Mouse (Mus musculus) 416B (cell line): ENCODE measurements around the gene Antxr1.

Experiments used
- DNase-seq: peaks from one replicate; pipeline ENCODE4 v3.0.0; 2011; ENCODE audit warnings: low read depth

Gene Antxr1

DNA sequence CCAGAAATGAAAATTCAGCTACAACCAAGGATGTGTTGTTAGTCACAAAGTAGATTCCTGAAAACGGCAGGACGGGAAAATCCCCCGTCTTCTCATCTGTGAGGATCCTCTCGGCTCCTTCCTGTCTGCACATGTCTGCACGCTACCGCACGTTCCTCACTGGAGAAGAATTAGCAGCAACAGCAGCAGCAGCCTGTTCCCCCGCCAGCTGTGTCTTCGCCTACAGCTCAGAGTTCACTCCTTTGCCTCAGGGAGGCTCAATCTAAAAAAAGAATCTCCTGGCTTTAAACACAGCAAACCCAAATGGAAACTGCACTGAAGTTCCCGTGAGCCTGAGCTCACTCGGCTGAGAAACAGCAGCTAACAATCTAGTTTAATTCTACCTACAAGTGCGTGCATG, 148.6 kb downstream of the Antxr1 start:
- no peak for DNase-seq

DNA sequence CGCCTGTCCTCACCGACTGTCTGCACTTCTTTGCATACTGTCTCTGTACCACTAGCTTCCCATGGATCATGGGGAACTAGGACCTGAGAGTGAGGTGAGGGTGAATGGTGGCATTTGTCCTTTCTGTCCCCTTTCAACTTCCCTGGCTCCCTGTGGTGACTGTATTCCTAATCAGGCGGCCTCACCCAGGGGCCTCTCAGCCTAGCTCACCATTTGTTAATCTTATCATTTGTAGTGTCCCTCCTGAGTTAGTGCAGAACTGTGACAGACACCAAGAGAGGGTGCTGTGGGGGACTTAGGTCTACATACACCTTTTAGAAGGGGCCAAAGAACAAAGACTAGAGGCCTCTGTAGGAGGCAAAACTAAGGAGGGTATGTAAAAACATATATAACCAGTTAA, 151.2 kb downstream of the Antxr1 start:
- no peak for DNase-seq

DNA sequence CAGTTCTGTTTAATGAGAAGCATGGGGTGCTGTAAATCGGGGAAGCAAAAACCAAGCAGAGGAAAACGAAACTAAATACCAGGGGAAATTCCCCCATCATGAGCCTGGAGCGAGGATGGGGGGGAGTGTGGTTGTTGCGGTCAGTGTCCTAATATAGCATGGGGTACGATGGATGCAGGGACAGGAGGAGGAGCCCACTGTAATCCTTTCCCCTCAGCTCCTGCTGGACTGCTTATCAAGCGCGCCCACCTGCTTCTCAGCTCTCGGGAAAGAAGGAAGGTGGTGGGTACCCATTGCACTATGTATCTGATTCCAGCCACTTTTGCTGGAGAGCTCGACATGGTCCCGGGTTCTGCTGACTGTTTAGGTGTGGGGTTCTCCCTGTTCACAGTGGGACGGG, 151.6 kb downstream of the Antxr1 start:
- DNase-seq = peak; percentile 57

DNA sequence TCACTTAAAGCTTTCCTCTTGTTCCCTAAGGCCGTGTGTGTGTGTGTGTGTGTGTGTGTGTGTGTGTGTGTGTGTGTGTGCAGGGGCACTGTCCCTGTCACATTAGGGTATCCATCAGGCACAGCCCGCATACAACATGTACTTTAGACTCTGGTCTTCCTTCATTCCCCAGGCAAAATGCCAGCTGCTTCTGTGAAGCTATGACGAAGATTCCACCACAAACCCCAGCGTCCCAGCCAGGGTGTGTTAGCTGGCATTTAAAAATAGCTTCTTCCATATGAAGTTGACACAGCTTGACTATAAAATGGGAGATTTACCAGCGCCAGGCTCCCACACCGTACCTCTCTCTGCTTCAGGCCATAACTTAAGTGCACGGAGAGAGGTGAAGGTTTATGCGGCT, 152.5 kb downstream of the Antxr1 start:
- DNase-seq = peak; percentile 78

DNA sequence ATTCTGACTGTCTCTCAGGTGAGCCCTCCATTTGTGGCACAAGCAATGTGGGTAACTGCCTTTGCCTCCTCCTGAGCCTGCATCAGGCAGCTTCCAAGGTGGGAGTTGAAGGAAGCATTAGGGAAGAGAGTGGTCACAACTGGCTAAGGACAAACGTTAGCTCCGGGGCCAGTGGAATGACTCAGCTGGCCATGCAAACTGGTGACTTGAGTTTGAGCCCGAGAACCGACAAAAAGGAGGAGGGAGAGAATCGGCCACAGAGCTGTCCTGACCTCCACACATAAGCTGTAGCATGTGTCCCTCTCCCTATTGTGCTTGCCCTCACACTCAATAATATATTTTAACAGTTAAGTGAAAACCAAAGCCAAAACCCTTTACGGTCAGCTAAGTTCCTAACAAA, 152.9 kb downstream of the Antxr1 start:
- peak; percentile 64 for DNase-seq

DNA sequence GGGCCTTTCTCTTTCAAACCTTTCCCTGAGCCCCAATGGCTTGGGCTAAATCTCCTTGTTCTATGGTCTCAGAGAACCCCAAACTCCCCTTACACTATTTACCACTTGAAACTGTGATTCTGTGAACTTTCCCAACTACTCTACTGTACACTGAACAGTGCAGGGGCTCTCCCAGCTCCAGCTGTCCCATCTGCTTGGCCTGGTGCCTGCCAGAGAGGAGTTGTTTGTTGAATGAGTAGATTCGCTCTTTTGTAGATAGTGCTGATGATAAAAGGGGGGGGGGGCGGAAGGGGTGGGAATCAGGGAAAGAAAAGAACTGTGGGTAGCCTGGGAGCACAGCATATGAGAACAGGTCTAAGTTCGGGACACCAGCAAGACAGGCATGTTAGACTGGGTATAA, 164.2 kb downstream of the Antxr1 start:
- DNase-seq = no peak

DNA sequence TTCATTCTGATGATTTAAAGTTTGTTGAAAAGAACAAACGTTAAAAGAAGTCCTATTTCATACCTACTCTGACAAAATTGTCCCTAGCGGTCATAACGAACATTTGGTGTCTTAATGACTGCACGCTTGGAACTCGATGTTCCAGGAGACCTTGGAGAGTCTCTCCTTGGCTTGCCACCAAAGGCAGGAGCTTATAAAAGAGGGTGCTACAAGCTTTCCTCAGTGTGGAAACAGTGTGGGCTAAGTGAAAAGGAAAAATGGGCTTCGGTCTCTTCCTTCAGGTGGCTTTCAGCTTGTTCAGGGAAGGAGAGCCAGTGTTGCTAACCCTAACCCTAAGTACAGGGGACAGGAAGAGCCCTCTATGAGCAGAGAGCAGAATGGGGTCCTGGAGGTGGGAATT, 164.7 kb downstream of the Antxr1 start:
- DNase-seq = no peak

DNA sequence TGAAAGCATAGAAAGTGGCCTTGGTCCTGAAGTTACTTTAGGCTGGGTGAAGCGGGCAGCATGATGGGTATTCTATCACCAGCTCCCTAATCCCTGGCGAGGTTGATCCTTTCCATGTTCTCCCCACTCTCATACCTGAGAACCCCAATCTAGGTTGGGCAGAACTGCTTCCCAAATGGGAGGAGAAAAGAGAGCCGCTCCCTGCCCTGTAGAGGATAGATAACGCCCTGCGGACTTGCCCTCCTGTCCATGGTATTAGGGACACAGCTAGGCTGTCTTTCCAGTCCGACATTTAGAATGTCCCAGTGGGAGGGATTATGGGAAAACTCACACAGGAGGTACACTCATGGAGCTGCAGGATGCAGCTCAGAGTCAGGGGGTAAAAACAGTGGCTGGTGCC, 165.3 kb downstream of the Antxr1 start:
- no peak for DNase-seq

DNA sequence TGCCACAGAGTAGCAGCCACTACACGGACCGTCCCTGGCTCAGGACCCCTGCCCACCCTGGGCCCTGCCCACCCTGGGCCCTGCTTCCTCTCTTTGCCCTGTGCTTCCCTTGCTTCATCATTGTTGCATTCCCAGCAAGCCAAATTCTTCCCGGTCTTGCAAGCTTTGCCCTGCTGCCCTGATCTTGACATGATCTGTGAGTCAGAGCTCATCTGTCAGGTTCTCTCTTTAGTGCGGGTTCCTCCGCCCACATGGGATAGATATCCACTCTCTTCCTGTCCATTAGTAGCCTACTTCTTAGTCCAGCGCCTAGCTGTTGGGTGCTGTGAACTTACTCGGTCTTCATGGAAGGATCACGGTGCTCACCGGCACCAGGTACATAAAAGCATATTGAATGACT, 167.6 kb downstream of the Antxr1 start:
- DNase-seq = no peak

DNA sequence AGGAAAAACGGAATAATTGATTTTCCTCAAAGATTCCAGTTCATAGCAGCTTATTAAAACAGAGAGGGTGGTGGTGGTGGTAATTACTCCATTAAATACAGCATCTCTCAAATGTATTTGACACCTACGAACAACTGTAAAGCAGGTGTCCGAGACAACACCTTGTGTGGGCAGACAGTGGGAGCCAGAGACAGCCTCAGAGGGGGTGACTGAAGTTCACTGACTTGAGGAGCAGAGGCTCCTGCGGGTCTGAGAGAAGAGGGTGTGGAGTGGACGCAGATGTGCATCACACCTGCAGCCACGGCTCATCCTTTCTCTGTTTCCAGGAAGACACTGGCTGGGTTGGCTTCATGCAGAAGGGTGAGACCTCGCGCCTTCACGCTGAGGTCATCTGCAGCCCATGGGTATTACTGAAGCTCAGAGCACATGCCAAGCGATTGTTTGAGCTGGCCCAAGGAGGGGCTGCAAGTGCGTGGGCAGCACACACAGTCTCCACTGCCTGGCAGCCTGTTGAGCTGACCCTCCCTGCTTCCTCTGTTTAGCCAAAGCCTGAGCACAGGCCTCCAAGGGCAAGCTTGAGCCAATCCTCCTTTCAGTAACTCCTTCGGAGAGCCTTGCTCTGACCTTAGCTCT, 168.8 kb downstream of the Antxr1 start:
- DNase-seq = no peak

DNA sequence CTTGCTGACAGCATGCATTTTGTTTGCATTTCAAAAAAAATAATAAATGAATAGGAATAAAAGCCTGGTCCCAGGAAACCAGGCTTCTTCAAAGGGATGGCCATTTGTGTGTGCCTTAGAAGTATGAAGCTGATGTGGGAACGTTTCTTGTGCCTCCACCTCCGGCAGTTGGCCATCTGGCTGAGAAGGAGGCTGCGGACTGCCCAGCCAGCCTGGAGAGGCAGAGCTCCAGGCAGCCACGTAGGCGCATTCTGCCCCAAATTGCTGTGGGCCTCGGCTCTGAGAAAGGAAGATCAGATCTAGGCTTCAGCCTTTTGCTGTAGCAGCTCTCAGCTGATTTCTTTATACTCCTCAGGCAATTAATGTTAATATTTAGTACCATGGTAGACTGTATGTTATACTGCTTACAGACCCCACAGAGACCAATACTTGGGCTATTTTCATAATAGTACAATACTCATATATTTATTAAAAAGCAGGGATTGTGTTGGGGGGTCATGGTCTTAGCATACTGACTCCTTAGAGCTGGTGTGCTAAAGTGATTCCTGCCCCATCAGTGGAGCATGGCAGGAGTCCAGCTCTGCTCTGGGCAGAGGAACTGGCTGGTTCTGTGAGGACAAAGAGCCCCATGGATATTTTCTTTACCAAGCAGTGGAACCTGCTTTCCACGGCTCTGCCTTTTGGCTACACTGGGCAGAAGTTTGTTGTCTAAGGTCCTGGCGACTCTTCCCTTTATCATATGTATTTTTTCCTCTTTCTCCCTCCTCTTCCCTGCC, 169.9 kb downstream of the Antxr1 start:
- DNase-seq = no peak

DNA sequence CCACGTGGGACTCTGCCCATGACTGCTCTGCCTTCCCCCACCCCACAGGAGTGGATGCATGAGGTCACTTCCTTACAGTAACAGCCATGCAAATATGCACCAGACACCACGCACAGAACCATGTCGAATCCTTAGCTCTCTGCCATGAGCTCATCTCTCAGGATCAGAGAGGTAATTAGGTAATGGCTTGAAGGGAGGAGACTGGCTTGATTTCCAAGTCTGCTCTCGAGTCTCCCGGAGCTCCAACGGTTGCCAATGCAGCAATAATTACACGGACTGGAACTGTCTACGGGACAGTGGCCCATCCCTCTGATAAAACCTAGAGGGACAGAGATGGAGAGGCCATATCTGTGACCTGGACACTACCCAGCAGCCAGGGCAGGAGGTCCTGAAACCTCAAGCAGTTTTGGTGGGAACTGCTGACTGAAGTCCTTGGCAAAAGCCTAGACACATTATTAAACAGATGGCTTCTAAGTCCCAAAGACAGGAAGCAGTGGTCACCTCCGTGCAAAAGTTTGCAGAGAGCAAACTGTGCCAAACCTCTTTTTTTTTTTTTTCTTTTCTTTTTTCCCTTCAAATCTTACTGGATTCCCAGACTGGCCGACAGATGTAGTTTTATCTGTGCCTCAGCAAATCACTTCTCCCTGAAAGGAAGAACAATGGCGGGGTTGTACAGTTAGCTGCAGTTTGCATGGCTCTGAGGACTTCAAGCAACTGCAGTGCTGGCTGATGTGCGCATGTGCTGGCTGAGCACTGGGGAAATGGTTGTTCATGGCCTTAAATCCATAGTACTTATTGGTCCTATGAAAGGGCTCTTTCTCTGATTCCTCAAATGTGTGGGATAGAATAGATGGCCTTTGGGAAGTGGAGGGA, 174.0 kb downstream of the Antxr1 start:
- no peak for DNase-seq

DNA sequence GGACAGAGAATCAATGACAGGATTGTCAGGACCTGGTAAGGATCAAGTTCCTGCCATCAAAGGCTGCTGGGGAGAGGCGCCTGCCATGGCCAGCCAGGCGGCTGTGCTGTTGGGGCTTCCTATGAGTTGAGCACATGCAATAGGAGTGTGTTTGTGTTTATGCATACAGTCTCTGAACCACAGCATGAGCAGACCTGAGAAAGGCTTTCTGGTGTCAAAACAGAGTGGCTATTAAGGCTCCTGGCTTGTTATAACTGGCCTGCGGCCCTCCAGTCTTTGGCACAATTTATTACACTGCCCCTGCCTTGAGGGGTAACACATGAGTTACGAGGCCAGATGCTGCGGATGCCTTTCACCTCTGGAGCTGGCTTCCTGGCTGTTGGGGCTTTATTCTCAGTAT, 175.4 kb downstream of the Antxr1 start:
- no peak for DNase-seq

DNA sequence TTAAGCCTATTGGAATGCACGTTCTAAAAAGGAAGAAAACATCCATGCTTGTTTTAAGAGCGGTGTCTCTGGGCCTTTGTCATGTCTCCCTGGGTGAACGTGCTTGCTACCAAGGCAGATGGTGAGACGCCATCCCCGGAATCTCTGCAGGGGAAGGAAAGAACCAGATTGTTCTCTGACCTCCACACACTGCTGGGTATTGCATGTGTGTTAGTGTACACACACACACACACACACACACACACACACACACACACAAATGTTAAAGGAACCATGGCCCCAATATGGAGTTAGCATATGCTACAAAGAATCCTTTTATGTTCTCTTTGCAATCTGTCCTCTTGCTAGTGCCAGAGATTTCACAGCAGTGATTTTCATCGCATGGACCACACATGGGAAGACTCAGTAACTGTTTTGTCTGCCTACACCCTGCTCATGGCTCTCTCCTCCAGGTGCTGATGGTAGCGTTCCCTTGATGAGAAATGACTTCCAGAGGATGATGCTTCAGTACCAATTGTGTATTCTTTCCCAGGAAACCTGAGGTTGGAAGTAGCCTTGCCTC, 177.5 kb downstream of the Antxr1 start:
- no peak for DNase-seq

DNA sequence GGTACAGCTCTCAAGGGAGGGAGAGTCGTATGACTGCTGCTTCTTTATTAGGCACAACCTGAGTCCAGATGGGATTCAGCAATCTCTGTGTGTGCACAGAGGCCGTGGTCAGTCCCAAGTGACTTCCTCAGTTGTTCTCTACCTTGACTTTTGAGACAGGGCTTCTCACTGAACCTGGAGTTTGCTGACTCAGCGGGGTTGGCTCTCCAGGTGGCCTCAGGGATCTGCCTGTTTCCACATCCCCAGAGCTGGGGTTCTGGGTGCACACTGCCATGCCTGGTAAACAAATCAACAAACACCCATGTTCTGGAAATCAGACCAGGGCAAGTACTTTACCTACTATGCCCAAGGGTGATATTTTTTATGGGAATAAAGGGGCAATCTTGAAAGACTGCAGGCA, 181.8 kb downstream of the Antxr1 start:
- DNase-seq = no peak

DNA sequence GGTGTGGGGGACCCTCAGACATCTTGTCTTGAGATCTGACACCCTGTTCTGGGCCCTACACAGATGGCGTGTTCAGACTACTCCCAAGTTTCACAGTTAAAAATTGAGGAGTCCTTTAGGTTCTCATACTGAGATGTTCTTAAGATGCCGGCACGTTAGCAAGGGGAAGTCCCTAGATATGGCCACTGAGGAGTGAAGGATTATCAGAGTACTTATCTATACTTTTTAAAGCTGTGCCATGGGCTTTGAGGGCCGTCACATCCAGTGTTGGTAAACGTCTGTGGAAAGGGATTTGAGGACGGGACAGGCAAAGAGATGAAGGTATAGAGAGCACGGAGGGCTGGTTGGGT, 182.4 kb downstream of the Antxr1 start:
- DNase-seq = no peak

DNA sequence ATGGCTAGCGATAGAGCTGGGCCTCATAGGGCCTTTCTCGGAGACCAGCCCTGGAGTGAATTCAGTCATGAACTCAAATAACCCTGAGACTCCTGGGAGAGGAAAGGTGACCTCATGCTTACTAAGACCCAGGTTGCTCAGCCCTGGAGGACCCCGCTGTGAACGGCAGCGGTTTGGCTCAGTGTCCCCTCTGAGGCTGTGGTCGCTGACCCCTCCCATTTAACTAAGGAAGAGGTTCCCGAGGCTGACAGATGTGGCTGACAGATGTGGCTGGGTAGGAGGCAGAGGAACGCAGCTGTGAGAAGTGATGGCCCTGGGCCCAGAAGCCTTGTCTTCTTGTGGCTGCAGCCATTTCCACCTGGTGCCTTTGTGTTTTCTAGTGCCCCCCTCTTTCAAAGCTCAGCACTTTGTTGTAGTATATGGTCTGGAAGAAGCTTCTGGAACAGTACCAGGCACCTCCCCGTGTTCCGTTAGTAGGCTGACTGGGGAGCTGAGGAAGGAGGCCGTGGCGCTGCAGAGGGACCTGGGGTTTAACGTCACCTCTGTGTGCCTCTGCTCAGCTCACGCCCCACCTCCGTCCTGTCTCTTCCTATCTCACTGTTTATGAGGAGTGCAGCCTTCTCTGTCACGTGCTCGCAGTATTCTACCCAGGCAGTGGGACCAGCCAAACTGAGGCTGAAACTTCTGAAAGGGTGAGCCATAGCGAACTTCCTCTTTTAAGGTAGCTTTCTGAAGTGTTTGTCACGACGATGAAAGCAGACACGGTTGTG, 183.0 kb downstream of the Antxr1 start:
- DNase-seq = peak; percentile 57

DNA sequence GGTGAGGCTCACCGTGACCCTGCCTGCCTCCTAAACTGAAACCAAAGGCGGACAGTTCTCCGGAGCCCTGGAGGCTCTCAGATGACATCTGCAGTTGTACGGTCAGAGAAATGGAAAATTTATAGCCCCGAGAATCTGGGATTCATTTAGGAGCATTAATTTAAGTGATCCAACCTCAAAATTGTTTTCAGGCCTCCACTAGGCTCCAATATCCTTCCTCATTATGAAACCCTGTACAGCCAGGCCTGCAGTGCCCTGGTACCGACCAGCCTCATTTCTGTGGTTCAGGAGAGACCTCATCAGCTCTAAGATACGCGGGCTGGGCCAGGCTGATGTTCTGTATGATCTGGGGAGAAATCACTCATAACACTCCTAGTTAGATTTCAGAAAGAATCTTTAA, 184.2 kb downstream of the Antxr1 start:
- no peak for DNase-seq

DNA sequence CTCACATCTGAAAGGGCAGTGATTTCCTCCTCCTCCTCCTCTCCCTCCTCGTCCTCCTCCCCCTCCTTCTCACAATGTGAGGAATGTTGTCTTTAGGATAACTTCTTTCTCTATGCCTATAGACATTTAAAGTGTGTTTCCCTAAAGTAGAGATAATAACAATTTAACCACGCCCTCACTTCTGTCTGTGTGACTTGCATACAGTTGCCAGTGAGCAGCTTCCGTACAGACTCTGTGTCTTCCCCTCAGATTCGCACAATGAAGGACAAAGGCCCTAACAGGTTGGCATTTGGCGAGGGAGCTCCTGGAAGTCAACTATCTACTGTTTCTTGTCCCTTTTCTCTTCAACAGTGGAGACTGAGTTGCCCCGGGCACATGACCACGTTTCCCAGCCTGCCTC, 185.2 kb downstream of the Antxr1 start:
- DNase-seq = no peak

DNA sequence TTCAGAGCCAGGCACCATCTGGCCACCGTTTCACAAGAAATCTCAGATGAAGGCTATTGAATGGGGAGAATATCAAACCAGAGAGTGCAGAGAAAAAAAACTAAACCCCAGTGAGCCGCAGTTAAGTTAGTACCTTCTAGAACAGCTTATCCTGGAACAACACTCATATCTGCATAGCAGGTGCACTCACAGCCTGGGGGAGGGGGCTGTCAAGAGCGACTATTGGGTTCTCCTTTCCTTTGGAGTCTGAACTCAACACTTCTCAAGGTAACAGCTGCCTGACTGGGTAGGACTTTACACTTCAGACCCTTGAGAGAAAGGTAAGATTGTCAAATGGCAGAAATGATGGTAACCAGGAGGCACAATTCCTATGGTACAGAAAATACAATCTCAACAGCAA, 187.7 kb downstream of the Antxr1 start:
- no peak for DNase-seq

DNA sequence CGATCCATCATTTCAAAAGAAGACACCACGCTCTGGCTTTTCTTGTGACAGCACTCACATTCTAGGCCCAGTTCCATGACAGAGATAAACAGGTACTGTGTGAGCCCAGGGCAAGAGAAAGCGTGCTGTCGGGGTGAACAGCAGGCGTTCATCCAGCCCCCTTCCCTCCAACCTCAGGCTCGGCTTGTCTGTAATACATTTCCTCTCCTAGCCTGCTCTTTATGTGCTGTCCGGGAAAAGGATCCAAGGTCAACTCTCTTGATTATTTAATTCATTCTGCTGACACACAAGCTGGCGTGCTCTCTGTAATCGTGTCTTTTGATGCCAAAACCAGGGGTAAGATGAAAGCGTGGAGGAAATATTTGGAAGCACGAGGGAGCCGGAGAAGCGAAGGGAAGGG, 192.0 kb downstream of the Antxr1 start:
- no peak for DNase-seq

DNA sequence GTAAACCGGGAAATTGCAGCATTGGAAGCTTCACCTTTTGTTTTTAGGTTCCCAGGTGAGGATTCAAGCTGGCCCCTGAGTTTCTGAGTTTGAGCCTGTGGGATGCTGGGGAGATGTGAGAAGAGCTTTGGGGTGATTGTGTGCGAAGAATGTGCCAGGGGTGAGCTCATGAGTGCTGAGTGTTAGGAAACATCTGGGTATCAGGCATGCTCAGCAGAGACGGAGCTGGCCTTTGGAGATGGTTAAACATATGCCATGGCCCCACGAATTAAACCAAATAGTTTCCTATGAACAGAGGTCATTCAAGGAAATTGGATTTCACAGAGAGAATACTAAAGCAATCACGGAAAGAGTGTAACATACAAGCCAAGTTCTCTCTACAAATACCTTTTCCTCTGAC, 193.4 kb downstream of the Antxr1 start:
- DNase-seq = no peak
